Mouse (Mus musculus): Measurements from ENCODE around the gene Xpc.
A peak's percentile ranks its signal among the peaks of the same experiment; 100 is the strongest.

The Xpc gene

GRCm38 (mm10) chr6:91515545-91516449, at the start of gene Xpc, which contains the start of gene Lsm3:
Xpc (minus strand) TSS chr6:91515888.
Lsm3 (plus strand) TSS chr6:91515928.
- peak; percentile 98 for DNase-seq (ENCODE audit: low read depth, low spot score)

GRCm38 (mm10) chr6:91563031-91563430, 47.3 kb upstream of the Xpc start:
- DNase-seq (ENCODE audit: low read depth, low spot score) = no peak

- DNase-seq (ENCODE audit: low read depth, low spot score) = no peak
These were observed 44.5 kb upstream of the Xpc start for GRCm38 (mm10) chr6:91560186-91560585.

DNA sequence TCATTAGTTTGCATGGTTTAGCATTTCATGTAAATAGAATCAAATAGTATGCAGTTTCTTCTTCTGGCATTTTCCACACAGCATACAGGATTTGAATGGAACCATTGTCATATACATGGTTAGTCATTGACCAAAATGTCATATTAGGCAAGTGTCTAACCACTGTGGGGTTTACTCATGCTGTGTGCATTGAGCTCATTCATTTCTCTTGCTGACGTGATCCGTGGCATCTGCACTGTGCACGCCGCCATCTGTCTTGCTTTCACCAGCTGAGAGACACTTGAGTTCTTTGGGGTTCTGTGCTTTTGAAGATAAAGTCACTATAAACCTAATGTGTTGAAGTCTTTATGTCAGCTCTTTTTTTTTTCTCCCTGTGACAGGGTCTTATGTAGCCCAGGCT, 43.7 kb upstream of the Xpc start:
- no peak for DNase-seq (ENCODE audit: low read depth, low spot score)

GRCm38 (mm10) chr6:91558565-91558964, 42.9 kb upstream of the Xpc start:
- DNase-seq (ENCODE audit: low read depth, low spot score) = no peak

DNA sequence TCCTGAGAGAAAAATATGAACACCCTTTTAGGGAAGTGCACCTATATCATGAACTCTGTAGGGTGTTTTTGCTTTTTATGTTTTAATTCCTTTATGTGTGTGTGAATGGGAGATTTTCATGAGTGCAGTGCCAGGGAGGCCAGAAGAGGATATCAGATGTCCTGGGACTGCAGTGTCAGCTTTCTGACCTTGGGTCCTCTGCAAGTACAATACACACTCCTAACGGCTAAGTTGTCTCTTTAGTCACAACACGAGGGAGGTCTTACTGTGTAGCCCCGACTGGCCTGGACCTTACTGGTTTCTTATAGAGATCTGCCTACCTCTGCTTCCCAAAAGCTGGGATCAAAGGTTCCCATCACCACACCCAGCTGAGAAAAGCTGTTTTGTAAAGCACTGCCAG, 37.0 kb upstream of the Xpc start:
- no peak for DNase-seq (ENCODE audit: low read depth, low spot score)

- DNase-seq (ENCODE audit: low read depth, low spot score) = no peak
These were observed 36.0 kb upstream of the Xpc start for GRCm38 (mm10) chr6:91551671-91552070.

DNA sequence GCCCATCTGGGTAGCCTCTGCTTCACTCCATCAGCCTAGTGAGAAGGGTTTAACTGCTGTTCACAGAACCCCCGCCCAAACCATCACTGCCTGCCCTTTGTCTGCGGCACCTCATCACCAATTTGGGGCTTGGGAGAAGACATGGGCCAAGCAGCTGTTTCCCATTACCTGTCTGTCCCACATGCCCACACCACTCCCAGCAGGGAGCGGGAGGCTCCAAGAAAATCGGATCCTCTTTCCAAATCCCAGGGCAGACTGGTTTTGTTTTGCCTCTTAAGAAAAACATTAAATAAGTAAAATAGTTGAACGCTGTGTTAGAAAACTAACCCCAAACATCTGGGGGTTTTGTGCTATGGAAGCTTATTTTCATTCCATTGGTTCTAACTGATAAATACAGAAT, 33.9 kb upstream of the Xpc start:
- DNase-seq (ENCODE audit: low read depth, low spot score) = no peak

- DNase-seq (ENCODE audit: low read depth, low spot score) = no peak
These were observed 31.6 kb upstream of the Xpc start for GRCm38 (mm10) chr6:91547313-91547712.

- DNase-seq (ENCODE audit: low read depth, low spot score) = no peak
These were observed 30.7 kb upstream of the Xpc start for GRCm38 (mm10) chr6:91546241-91546884.

DNA sequence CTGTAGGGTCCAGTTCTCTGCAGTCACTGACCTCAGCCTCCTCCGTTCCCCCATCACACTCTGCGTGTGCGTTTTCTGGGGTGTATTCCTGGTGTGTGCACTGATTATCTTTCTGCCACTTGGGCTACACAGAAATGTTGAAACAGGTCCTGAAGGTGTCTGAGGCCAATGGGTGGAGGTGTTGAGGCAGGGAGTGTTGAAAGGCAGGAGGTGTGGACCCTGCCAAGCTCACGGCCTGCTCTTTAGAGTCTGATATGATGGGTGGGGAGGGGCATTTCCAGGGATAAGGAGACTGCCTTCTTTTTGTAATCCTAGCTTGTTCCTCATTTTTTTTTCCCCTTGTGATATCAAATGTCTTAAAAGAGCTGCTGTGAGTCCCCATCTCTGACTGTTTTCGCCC, 27.4 kb upstream of the Xpc start:
- DNase-seq (ENCODE audit: low read depth, low spot score) = no peak

GRCm38 (mm10) chr6:91541276-91541675, 25.6 kb upstream of the Xpc start:
- DNase-seq (ENCODE audit: low read depth, low spot score) = no peak

DNA sequence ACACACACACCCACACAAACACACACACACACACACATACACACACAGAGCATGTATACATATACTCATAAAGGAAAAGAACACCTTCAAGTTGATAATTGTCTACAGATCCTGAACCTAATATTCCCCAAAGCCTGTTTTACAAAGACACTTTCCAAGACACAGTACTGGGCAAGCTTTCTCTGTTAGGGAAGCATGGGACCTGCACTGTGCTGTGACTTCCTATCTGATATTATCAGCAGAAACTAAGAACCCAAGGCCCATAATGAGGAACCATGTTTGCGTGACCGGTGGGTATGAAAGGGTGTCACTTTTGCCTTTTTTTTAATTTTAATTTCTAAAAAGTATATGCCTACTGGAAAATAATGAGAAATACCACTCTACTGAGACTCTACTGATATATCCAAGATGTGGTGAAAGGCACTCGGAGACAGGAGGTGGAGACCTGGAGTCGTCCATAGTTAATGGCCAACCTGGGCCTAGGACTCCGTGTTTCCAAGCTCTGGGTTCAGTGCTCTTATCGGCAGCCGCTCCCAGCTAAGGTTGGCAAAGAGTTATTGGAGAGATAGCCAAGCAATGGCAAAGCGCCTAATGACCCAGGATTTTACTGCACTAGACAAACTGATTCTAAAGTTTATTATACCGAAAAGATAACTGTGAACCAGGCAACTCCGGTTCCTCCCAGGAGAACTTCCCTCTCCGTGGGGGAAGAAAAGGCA, 20.5 kb upstream of the Xpc start:
- DNase-seq (ENCODE audit: low read depth, low spot score) = no peak

GRCm38 (mm10) chr6:91535231-91535630, 19.5 kb upstream of the Xpc start:
- no peak for DNase-seq (ENCODE audit: low read depth, low spot score)

DNA sequence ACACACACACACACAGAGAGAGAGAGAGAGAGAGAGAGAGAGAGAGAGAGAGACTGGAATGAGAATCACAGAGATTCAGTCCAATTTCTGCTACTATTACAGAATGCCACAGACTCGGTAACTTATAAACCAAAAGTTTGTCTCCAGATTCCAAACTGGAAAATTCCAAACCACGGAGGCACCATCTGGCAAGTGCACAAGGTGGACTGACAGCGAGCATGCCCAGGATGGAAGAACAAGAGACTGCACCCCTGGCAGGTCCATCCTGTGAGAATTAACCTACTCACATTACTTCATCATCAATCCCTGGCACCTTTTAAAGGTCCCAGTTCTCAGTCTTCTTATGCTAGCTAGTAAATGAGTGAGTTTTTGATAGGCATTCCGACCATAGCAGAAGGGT, 18.6 kb upstream of the Xpc start:
- DNase-seq (ENCODE audit: low read depth, low spot score) = no peak

GRCm38 (mm10) chr6:91533771-91534170, 18.1 kb upstream of the Xpc start:
- DNase-seq (ENCODE audit: low read depth, low spot score) = no peak

GRCm38 (mm10) chr6:91533359-91533758, 17.7 kb upstream of the Xpc start:
- DNase-seq (ENCODE audit: low read depth, low spot score) = no peak

DNA sequence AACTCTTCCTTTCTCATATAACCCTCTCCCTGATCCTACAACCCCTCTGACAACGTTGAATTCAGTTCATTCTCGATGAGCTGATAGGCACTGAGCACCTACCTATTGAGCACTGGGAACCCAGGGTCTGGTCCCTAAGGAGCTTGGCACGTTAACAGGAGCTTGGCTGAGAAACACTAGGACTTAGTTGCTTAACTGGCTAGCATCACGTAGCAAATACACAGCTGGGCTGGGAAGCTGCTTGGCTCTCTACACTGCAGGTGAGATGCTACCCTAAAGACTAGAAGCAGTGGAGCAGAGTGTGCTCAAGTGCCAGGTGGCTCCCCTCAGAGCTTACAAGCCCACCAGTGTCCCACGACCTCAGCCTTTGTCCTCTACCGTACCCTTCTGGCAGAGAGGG, 17.0 kb upstream of the Xpc start:
- DNase-seq (ENCODE audit: low read depth, low spot score) = no peak

DNA sequence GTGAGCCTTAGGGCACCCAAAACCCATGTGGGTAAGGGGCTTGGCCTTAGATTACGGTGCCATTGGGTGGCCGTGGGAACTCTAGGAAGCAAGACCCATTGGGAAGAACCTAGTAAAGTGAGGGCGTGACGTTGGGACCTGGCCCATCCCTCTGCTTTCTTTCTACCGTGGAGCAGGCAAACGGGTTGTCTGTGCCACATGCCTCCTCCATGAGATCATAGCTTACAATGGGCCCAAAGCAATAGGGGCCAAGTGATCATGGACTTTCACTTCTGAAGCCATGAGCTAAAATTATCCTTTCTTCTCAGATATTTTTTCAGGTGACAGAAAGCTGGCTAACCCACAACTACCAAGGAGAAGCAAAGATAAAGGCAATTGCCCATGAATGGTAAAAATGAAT, 15.6 kb upstream of the Xpc start:
- DNase-seq (ENCODE audit: low read depth, low spot score) = no peak

DNA sequence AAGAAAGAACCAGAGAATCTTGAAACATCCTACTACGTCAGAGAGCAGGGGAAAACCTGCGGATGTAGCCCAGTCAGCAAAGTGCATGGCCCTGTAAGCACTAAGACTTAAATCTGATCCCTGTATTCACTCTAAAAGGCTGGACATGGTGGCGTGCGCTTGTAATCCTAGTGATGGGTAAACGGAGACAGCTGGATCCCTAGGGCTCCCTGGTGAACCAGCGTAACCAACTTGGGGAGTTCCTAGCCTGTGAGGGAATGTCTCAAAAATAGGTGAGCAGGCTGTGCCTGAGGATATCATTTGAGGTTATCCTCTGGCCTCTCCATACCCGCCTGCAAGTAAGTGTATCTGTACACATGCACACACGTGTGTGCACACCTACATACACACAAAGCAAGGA, 15.0 kb upstream of the Xpc start:
- DNase-seq (ENCODE audit: low read depth, low spot score) = no peak

GRCm38 (mm10) chr6:91528265-91528664, 12.6 kb upstream of the Xpc start:
- no peak for DNase-seq (ENCODE audit: low read depth, low spot score)

- peak; percentile 55 for DNase-seq (ENCODE audit: low read depth, low spot score)
These were observed 11.7 kb upstream of the Xpc start for GRCm38 (mm10) chr6:91527227-91527860.
